Mouse (Mus musculus): ENCODE measurements around the gene Atp2b4. TPM values are rescaled to one million over a fixed set of nuclear protein-coding genes. Genes with fewer than 3 reads are reported as not detected.

Atp2b4 gene
- polyA plus RNA-seq, 1 experiment: 4.9 TPM

- no peak overlapping the region for H3K4me3 ChIP-seq (ENCODE audit: insufficient read depth, low read depth, low read length)
- H3K27me3 ChIP-seq (replicated peaks; ENCODE audit: control insufficient read depth, insufficient read depth, low read length): no peaks in the 10 kb centered on the region
- H3K4me1 ChIP-seq (ENCODE audit: control insufficient read depth, insufficient read depth, low read length): no peaks in the 10 kb centered on the region
- H3K27ac ChIP-seq (ENCODE audit: insufficient read depth, low read depth, low read length): no peak overlapping the region
- WGBS: 64% methylated on average over 4 of the region's 4 CpGs
- TF ChIP-seq POLR2A (IDR thresholded peaks at IDR 0.05; ENCODE audit: low read depth, low read length) (no peak), CTCF (conservative IDR thresholded peaks at IDR 0.05; ENCODE audit: insufficient read depth, insufficient read length, low read depth, low read length) (no peak)
- no peaks in the 10 kb centered on the region for H3K36me3 ChIP-seq (ENCODE audit: control insufficient read depth, insufficient read depth, low read length)
- DNase-seq: no peak
These were observed 35.5 kb downstream of the Atp2b4 start for GRCm38 (mm10) chr1:133765376-133765775.

- Histone ChIP-seq H3K4me3 (ENCODE audit: insufficient read depth, low read depth, low read length) (no peak overlapping the region), H3K4me1 (ENCODE audit: control insufficient read depth, insufficient read depth, low read length) (no peaks in the 10 kb centered on the region), H3K36me3 (ENCODE audit: control insufficient read depth, insufficient read depth, low read length) (no peaks in the 10 kb centered on the region), H3K27ac (ENCODE audit: insufficient read depth, low read depth, low read length) (no peak overlapping the region), H3K27me3 (replicated peaks; ENCODE audit: control insufficient read depth, insufficient read depth, low read length) (no peaks in the 10 kb centered on the region)
- WGBS: 71% methylated on average over 5 of the region's 5 CpGs
- DNase-seq: no peak
- TF ChIP-seq POLR2A (IDR thresholded peaks at IDR 0.05; ENCODE audit: low read depth, low read length) (no peak), CTCF (conservative IDR thresholded peaks at IDR 0.05; ENCODE audit: insufficient read depth, insufficient read length, low read depth, low read length) (no peak)
These were observed 37.9 kb downstream of the Atp2b4 start for GRCm38 (mm10) chr1:133762946-133763422.

- no peak for DNase-seq
- no peaks in the 10 kb centered on the region for H3K27me3 ChIP-seq (replicated peaks; ENCODE audit: control insufficient read depth, insufficient read depth, low read length)
- no peaks in the 10 kb centered on the region for H3K36me3 ChIP-seq (ENCODE audit: control insufficient read depth, insufficient read depth, low read length)
- no peaks in the 10 kb centered on the region for H3K4me1 ChIP-seq (ENCODE audit: control insufficient read depth, insufficient read depth, low read length)
- no peak overlapping the region for H3K27ac ChIP-seq (ENCODE audit: insufficient read depth, low read depth, low read length)
- WGBS: 73% methylated on average over 5 of the region's 5 CpGs
- TF ChIP-seq POLR2A (IDR thresholded peaks at IDR 0.05; ENCODE audit: low read depth, low read length): no peak
- TF ChIP-seq CTCF (conservative IDR thresholded peaks at IDR 0.05; ENCODE audit: insufficient read depth, insufficient read length, low read depth, low read length): no peak
- no peak overlapping the region for H3K4me3 ChIP-seq (ENCODE audit: insufficient read depth, low read depth, low read length)
These were observed 39.6 kb downstream of the Atp2b4 start for GRCm38 (mm10) chr1:133761278-133761677.

GRCm38 (mm10) chr1:133754317-133754868 lies 46.4 kb downstream of the Atp2b4 start:
- Histone ChIP-seq H3K27ac (ENCODE audit: insufficient read depth, low read depth, low read length) (no peak overlapping the region), H3K4me3 (ENCODE audit: insufficient read depth, low read depth, low read length) (no peak overlapping the region), H3K4me1 (ENCODE audit: control insufficient read depth, insufficient read depth, low read length) (no peaks in the 10 kb centered on the region), H3K36me3 (ENCODE audit: control insufficient read depth, insufficient read depth, low read length) (no peaks in the 10 kb centered on the region), H3K27me3 (replicated peaks; ENCODE audit: control insufficient read depth, insufficient read depth, low read length) (no peaks in the 10 kb centered on the region)
- TF ChIP-seq POLR2A (IDR thresholded peaks at IDR 0.05; ENCODE audit: low read depth, low read length): no peak
- no peak for TF ChIP-seq CTCF (conservative IDR thresholded peaks at IDR 0.05; ENCODE audit: insufficient read depth, insufficient read length, low read depth, low read length)
- 85% methylated on average over 4 of the region's 4 CpGs for WGBS
- DNase-seq: no peak

- TF ChIP-seq CTCF (conservative IDR thresholded peaks at IDR 0.05; ENCODE audit: insufficient read depth, insufficient read length, low read depth, low read length) (no peak), POLR2A (IDR thresholded peaks at IDR 0.05; ENCODE audit: low read depth, low read length) (no peak)
- Histone ChIP-seq H3K4me1 (ENCODE audit: control insufficient read depth, insufficient read depth, low read length) (no peaks in the 10 kb centered on the region), H3K27me3 (replicated peaks; ENCODE audit: control insufficient read depth, insufficient read depth, low read length) (no peaks in the 10 kb centered on the region), H3K27ac (ENCODE audit: insufficient read depth, low read depth, low read length) (no peak overlapping the region), H3K36me3 (ENCODE audit: control insufficient read depth, insufficient read depth, low read length) (no peaks in the 10 kb centered on the region), H3K4me3 (ENCODE audit: insufficient read depth, low read depth, low read length) (no peak overlapping the region)
- no peak for DNase-seq
- WGBS: 91% methylated on average over 8 of the region's 8 CpGs
These were observed 47.5 kb downstream of the Atp2b4 start for GRCm38 (mm10) chr1:133753325-133753724.

- WGBS: 87% methylated on average over 3 of the region's 3 CpGs
- Histone ChIP-seq H3K36me3 (ENCODE audit: control insufficient read depth, insufficient read depth, low read length) (no peaks in the 10 kb centered on the region), H3K27ac (ENCODE audit: insufficient read depth, low read depth, low read length) (no peak overlapping the region), H3K27me3 (replicated peaks; ENCODE audit: control insufficient read depth, insufficient read depth, low read length) (no peaks in the 10 kb centered on the region), H3K4me1 (ENCODE audit: control insufficient read depth, insufficient read depth, low read length) (no peaks in the 10 kb centered on the region), H3K4me3 (ENCODE audit: insufficient read depth, low read depth, low read length) (no peak overlapping the region)
- no peak for DNase-seq
- no peak for TF ChIP-seq POLR2A (IDR thresholded peaks at IDR 0.05; ENCODE audit: low read depth, low read length)
- no peak for TF ChIP-seq CTCF (conservative IDR thresholded peaks at IDR 0.05; ENCODE audit: insufficient read depth, insufficient read length, low read depth, low read length)
These were observed 49.2 kb downstream of the Atp2b4 start for GRCm38 (mm10) chr1:133751621-133752020.

GRCm38 (mm10) chr1:133749954-133750353 lies 50.9 kb downstream of the Atp2b4 start:
- TF ChIP-seq CTCF (conservative IDR thresholded peaks at IDR 0.05; ENCODE audit: insufficient read depth, insufficient read length, low read depth, low read length) (no peak), POLR2A (IDR thresholded peaks at IDR 0.05; ENCODE audit: low read depth, low read length) (no peak)
- H3K4me1 ChIP-seq (ENCODE audit: control insufficient read depth, insufficient read depth, low read length): no peaks in the 10 kb centered on the region
- no peak for DNase-seq
- H3K27me3 ChIP-seq (replicated peaks; ENCODE audit: control insufficient read depth, insufficient read depth, low read length): no peaks in the 10 kb centered on the region
- WGBS: 85% methylated on average over 4 of the region's 4 CpGs
- no peak overlapping the region for H3K4me3 ChIP-seq (ENCODE audit: insufficient read depth, low read depth, low read length)
- H3K27ac ChIP-seq (ENCODE audit: insufficient read depth, low read depth, low read length): no peak overlapping the region
- H3K36me3 ChIP-seq (ENCODE audit: control insufficient read depth, insufficient read depth, low read length): no peaks in the 10 kb centered on the region

Measured in kidney, adult 2 months (tissue).